Mouse (Mus musculus) lung, postnatal 0 days (tissue): ENCODE measurements around the gene Usp3.

Experiments
- CTCF ChIP-seq: IDR thresholded peaks from 2 replicates; pipeline ENCODE4 v1.5.1; 2016; ENCODE audit warnings: antibody characterized with exemption, mild to moderate bottlenecking
- EP300 ChIP-seq: IDR thresholded peaks from 2 replicates; pipeline ENCODE4 v1.6.1; 2016; ENCODE audit warnings: antibody characterized with exemption, mild to moderate bottlenecking, control low read depth

- TF ChIP-seq CTCF (no peak), EP300 (no peak)
Observed at GRCm38 (mm10) chr9:66508890-66509399, 84.0 kb downstream of the Usp3 start.
